Mouse (Mus musculus) adrenal gland, adult 8-10 months (tissue): ENCODE measurements around the gene Adcy9. TPM values are rescaled to one million over a fixed set of nuclear protein-coding genes. Genes with fewer than 3 reads are reported as not detected.

Experiments used
- DNase-seq: peaks from one replicate; pipeline ENCODE4 v3.0.0; 2022
- total RNA-seq, 4 experiments: library from RNA; stranded (reverse); gene quantifications; 2 replicates each; pipeline ENCODE4 v1.2.4; 2022

Gene Adcy9
- total RNA-seq, 4 experiments from 2014 or later = 62.8 to 84.2 (median 72.6) TPM

- peak; percentile 29 for DNase-seq
Measured at GRCm38 (mm10) chr16:4318001-4318526, 102.2 kb downstream of the Adcy9 start.

GRCm38 (mm10) chr16:4316094-4316474 is 104.2 kb downstream of the Adcy9 start:
- peak; percentile 80 for DNase-seq

DNA sequence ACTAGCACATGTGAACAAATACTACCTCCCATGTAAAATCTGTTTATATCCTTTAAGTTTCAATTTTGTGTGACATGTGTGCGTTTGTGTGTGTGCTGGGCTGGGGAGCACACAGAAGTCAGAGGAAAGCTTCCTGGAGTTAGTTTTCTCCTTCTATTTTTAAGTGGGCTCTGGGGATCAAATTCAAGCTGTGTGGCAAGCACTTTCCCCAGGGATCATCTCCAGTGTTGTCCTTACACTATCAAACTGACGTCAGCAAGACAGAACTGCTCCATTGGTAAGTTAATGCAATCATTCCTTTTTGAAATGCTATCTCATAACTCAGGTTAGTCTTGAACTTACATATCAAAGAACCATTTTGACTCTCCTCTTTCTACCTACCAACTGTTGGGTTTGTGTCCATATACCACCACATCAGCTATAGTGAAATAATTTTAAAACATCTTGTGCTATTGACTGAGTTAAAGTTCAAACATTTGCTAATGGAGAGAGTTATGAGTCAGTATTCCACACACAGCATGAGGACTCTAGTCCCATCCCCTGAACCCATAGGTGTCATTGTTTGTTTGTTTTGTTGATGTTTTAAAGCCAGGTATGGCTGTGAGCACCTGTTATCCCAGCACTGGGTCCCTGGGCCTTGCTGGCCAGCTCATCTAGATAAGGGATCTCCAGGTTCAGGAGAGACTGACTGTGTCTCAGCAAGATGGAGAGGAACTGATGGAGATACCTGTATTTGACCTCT is 104.8 kb downstream of the Adcy9 start:
- no peak for DNase-seq

DNA sequence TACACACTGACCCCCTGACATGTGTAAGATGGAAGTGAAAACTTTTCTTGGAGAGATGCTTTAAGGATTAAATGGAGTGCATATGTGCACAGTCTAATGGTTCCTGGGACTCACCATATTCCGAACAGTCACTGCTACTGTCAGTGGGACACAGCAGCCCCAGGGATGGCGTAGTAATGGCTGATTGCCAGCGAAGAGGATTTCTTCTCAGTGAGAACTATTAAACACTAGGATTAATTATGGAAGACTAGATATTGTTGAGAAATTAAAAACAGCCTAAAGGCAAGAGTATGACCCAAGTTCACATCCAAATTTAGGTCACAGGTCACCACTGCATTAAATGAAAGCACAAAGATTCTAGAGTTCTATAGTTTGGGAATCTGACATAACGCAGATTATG is 105.4 kb downstream of the Adcy9 start:
- no peak for DNase-seq

GRCm38 (mm10) chr16:4312018-4312417 is 108.3 kb downstream of the Adcy9 start:
- DNase-seq = no peak

- DNase-seq = no peak
Measured at GRCm38 (mm10) chr16:4311608-4312007, 108.7 kb downstream of the Adcy9 start.

DNA sequence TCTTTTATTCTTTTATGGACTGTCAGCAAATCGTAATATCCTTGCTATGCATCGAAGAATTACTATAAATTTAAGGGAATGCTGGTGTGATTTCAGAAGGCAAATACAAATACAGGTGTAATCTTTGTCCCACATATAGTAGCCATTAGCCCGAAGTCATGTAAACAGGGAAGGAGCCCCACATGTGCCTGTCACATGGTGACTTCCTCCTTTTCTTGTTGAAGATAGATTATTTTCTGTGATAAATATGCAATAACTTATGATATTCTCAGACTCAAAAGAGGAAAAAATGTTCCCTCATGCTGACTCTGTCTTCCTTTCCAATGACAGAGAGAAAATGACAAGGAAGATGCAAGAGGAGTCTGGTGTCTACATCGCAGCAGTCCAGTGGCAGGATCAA is 112.5 kb downstream of the Adcy9 start:
- DNase-seq = no peak

DNA sequence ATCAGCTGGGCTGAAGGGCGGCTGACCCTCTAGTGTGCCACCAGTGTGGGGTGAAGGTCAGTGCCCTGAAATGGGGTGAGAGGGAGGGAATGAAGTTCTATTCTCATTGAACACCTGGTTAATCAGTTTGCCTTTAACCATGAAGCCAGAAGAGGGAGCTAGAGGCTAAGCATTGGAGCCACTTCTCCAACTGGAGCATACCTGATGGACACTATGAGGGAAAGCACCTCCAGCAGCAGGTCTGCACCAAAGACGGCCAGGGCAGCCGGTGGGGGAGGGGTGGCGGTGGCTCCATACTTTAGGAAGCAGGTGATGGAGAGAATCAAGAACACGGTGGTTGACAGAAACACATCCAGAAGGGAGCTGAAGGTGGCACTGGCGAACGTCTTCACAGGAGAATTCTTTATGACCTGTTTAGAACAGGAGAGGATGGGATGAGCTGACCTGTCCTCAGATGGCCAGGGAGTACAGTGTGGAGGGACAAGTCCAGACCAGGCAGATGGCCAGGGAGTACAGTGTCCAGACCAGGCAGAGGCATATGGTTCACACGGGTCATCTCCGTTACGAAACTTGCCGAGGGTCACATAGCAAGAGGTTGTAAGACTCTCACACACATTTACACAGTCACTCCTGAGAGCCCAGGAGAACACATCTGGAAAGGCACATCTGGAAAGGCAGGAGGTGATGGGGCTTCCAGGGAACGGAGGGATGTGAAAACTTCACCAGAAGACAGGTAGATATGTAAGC is 115.9 kb downstream of the Adcy9 start:
- no peak for DNase-seq

- no peak for DNase-seq
Measured at GRCm38 (mm10) chr16:4303554-4303953, 116.7 kb downstream of the Adcy9 start.

DNA sequence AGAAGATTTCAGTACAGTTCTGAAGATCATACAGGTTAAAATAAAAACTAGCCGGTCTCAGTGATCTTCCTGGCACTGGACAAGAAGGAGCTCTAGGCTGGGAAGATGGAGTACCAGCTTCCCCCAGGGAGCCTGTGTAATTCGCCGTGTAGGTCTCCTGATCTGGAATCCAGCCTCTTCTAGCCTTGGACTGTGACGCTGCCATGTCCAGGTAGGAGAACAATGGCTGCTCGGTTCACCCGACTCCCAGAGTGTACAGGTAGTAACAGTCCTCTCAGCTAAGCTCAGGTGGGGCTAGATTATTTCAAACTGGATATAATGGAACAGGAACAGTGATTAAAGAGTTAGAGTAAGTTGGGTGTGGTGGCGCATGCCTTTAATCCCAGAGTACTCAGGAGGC is 120.0 kb downstream of the Adcy9 start:
- no peak for DNase-seq

- DNase-seq = no peak
Measured at GRCm38 (mm10) chr16:4293259-4293658, 127.0 kb downstream of the Adcy9 start.

GRCm38 (mm10) chr16:4289507-4289906 is 130.8 kb downstream of the Adcy9 start:
- no peak for DNase-seq

GRCm38 (mm10) chr16:4286593-4286992 is 133.7 kb downstream of the Adcy9 start:
- no peak for DNase-seq

- no peak for DNase-seq
Measured at GRCm38 (mm10) chr16:4285257-4285656, 135.0 kb downstream of the Adcy9 start.

GRCm38 (mm10) chr16:4283267-4283851 is 136.9 kb downstream of the Adcy9 start:
- DNase-seq = no peak

GRCm38 (mm10) chr16:4281470-4281869 is 138.8 kb downstream of the Adcy9 start:
- no peak for DNase-seq

- DNase-seq = no peak
Measured at GRCm38 (mm10) chr16:4280949-4281348, 139.3 kb downstream of the Adcy9 start.

DNA sequence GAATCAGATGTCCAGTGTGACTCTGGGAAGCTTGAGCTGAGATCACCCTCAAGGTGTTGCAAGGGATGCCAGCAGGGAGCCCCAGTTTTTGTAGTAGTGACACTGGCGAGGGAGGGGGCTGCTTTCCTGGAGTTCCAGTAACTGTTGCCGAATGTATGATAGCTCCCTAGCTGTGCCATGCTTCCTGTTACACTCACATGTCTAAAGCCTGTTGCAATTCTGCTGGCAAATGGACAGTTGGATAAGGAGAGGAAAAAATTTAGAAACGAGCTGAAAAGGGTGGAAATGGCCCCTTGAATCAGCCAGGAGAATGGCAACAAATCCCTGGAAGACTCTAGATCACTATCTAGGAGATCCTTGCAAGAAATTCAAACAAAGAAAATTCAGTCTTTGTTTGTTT is 140.7 kb downstream of the Adcy9 start:
- no peak for DNase-seq

DNA sequence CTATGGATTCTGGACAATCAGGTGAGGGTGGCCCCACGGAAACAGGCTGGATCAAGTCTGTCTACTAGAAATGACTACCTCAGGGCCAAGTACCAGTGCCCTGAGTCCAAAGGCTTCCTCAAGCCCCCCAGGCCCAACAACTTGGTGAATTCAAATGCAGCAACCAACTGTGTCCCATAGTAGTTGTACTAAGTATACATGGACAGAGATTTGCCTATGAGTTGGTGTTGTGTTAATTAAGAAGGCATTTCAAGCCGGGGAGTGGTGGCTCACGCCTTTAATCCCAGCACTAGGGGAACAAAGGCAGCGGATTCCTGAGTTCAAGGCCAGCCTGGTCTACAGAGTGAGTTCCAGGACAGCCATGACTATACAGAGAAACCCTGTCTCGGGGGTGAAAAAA is 143.7 kb downstream of the Adcy9 start:
- DNase-seq = no peak

DNA sequence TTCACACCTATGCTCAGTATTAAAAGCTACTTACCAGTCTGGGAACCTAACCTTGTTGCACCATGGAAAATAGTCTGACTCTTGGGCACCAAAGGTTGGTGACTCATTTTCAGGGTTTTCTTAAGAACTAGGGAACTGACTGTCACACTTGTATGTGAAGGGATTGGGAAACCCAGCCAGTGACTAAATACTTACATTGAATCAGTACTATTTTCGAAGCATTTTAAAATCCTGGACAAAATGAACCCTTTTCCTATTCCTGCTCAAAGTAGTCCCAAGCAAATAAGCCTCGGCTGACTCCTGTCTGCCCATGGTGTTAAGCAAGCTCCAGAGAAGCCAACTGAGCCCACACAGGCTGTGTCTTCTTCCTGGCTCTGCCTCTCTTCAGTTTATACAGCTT is 144.1 kb downstream of the Adcy9 start:
- DNase-seq = no peak

- peak; percentile 72 for DNase-seq
Measured at GRCm38 (mm10) chr16:4273702-4274476, 146.4 kb downstream of the Adcy9 start.

DNA sequence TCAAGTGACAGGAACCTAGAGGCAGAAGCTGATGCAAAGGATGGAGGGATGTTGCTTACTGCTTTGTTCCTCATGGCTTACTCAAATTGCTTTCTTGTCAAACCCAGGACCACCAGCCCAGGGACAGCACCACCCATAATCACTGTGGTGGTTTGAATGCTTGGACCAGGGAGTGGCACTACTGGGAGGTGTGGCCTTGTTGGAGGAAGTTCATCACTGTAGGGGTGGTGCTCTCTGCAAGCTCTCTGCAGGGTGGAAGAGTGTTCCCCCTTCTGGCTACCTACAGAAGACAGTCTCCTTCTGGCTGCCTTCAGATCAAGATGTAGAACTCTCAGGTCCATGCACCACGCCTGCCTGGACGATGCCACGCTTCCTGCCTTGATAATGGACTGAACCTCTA is 148.0 kb downstream of the Adcy9 start:
- DNase-seq = no peak

DNA sequence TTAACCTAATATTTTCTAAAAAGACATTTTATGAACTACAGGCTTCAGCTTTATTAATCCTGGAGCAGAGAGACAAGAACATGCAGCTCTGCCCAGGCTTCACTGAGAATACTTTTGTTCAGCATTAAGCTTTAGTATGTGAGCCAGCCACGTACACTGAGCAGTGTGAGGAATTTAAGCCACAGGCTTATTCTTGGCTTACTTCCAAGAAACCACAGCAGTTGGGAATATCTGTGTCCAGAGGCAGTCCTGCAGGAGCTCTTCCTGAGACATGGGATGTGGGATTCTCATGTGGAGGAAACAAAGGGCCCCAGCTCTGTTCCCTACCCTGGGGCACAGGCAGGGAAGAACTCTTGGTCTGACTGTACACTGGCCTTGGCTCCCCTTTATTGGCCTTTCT is 149.4 kb downstream of the Adcy9 start:
- DNase-seq = no peak
